Mouse (Mus musculus) liver, embryonic 14.5 days (tissue): ENCODE data around the gene Vkorc1l1. TPM values are rescaled to one million over a fixed set of nuclear protein-coding genes. Genes with fewer than 3 reads are reported as not detected.
"Not testable (repeated sequence)": the region's sequence is repeated elsewhere in the genome, so short reads cannot be mapped to it uniquely, and the experiment has no call there.

Experiments
- ATAC-seq: fragments of 200-750 bp; cut with Nextera tagmentation; 2 replicates; pipeline ENCODE4 v1.8.0; 2017; ENCODE audit warnings: moderate number of reproducible peaks, mild to moderate bottlenecking, moderate library complexity; ENCODE audit not compliant: insufficient read depth
- DNase-seq, 3 experiments: peaks; one replicate each; pipeline ENCODE4 v3.0.0-alpha.2; 2012 to 2013; ENCODE audit warnings: low read depth in 3 of 3, low spot score in 3 of 3
- H3K27ac ChIP-seq: fragments of 300-500 bp; sonication (generic); 2 replicates; pipeline ENCODE4 v1.5.1; 2014; ENCODE audit warnings: moderate library complexity, mild to moderate bottlenecking, control low read depth, inconsistent platforms
- H3K27me3 ChIP-seq: fragments of 300-500 bp; sonication (generic); 2 replicates; pipeline ENCODE4 v1.6.1; 2014; ENCODE audit warnings: mild to moderate bottlenecking, low read length, moderate library complexity; ENCODE audit not compliant: control insufficient read depth, insufficient read depth
- H3K36me3 ChIP-seq: fragments of 300-500 bp; sonication (generic); replicated peaks from 2 replicates; pipeline ENCODE4 v1.6.1; 2014; ENCODE audit warnings: low read depth; ENCODE audit not compliant: control insufficient read depth, insufficient read depth
- H3K4me1 ChIP-seq, 2 experiments: fragments of 200-500 bp in 1 of 2; fragments of 300-500 bp in 1 of 2; sonication (generic) in 1 of 2; replicated peaks; 2 replicates each; pipeline ENCODE4 v1.6.1; 2012 to 2014; ENCODE audit warnings: antibody characterized with exemption in 1 of 2, inconsistent platforms in 1 of 2, low read length in 1 of 2; ENCODE audit not compliant: control insufficient read depth in 2 of 2, insufficient read depth in 2 of 2
- H3K4me2 ChIP-seq: fragments of 300-500 bp; sonication (generic); 2 replicates; pipeline ENCODE4 v1.6.1; 2014; ENCODE audit warnings: low read depth, mild to moderate bottlenecking, control low read depth, moderate library complexity
- H3K4me3 ChIP-seq, 2 experiments: fragments of 200-500 bp in 1 of 2; fragments of 300-500 bp in 1 of 2; sonication (generic) in 1 of 2; 2 replicates each; pipeline ENCODE4 v1.5.1; 2012 to 2014; ENCODE audit warnings: low read depth in 2 of 2, low read length in 2 of 2, mild to moderate bottlenecking in 2 of 2, control low read depth in 1 of 2, inconsistent platforms in 1 of 2, moderate library complexity in 1 of 2; ENCODE audit not compliant: insufficient read depth in 1 of 2
- H3K9ac ChIP-seq: fragments of 300-500 bp; sonication (generic); replicated peaks from 2 replicates; pipeline ENCODE4 v1.6.1; 2014; ENCODE audit warnings: mild to moderate bottlenecking, control low read depth, moderate library complexity
- H3K9me3 ChIP-seq: fragments of 300-500 bp; sonication (generic); 2 replicates; pipeline ENCODE4 v1.6.1; 2016; ENCODE audit warnings: low read length, mixed read lengths; ENCODE audit not compliant: control insufficient read depth
- CTCF ChIP-seq: IDR thresholded peaks from 2 replicates; pipeline ENCODE4 v1.5.1; 2016; ENCODE audit warnings: antibody characterized with exemption, low read depth, control low read depth
- EP300 ChIP-seq: IDR thresholded peaks from 2 replicates; pipeline ENCODE4 v1.6.1; 2016; ENCODE audit warnings: antibody characterized with exemption, low read depth
- WGBS: fragments of 180-500 bp; shearing (Covaris S2); extraction: QIAGEN DNeasy Blood & Tissue Kit; methylation state at CpG from one replicate; pipeline ENCODE4 v1.1.7; 2014; ENCODE audit not compliant: insufficient replicate concordance; 5-methylcytosine and 5-hydroxymethylcytosine counted together
- polyA plus RNA-seq, 2 experiments: library from polyadenylated mRNA; depleted of rRNA in 1 of 2; stranded (reverse) in 1 of 2; unstranded in 1 of 2; fragments of >200 nt; fragmentation: Nextera tagmentation in 1 of 2; extraction: Ambion mirVana in 1 of 2; gene quantifications; 2 replicates each; pipeline versions ENCODE4 v1.2.1 to v1.2.3; 2012 to 2014

Vkorc1l1 gene
- polyA plus RNA-seq, 2 experiments, result 16.6 to 17.5 TPM

DNA sequence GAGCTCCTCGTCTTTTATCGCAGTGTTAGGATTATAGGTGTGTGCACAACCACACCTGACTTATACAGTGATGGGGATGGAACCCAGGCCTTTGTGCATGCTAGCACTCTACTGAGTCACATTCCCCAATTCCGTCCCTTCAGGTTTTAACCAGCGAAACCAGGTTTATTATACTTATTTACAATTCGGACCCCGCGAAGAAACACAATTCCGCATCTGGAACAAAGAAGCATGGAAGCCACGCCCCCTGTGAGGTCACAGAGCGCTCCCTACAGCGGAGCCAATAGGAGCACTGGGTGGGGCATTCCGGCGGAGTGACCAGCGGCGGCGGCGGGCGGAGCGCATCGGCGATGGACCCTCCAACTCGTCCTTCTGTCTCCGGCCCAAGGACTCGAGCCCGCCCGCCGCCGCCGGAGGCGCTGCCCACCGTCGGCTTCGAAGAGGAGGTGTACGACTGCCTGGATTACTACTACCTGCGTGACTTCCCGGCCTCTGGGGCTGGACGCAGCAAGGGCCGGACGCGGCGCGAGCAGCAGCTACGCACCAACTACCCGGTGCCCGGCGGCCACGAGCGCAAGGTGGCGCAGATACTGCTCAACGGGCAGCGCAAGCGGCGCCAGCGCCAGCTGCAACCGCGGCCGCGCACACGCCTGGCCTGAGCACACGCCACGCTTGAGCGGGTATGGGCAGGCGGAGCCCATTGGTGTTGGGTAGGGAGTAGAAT lies 33.4 kb upstream of the Vkorc1l1 start, which contains the start of gene Nupr1l:
Gene Nupr1l (plus strand): TSS at position 299 of the 724 bp plus-strand sequence.
- Histone ChIP-seq H3K27ac (no peak within 1 kb of the TSS), H3K27me3 (peaks cover 2% of the 10 kb centered on the region; the same call in 1 of the 2 replicates), H3K9me3 (no peaks in the 10 kb centered on the region), H3K4me3 (peak within 1 kb of the TSS; percentile 65 to 69), H3K4me1 (peaks cover 3 to 8% of the 10 kb centered on the region in 2 experiments; a peak in 3 of 4 replicates), H3K4me2 (peak within 1 kb of the TSS; percentile 81), H3K36me3 (no peaks in the 10 kb centered on the region), H3K9ac (peak within 1 kb of the TSS; percentile 65)
- no peak for TF ChIP-seq EP300
- TF ChIP-seq CTCF, result peak; percentile 26; the same call in 1 of the 2 replicates
- ATAC-seq (peak; percentile 96), DNase-seq (peak; percentile 69 to 74 (median 71))
- WGBS, result under 1% methylated on average over 62 of the region's 63 CpGs

DNA sequence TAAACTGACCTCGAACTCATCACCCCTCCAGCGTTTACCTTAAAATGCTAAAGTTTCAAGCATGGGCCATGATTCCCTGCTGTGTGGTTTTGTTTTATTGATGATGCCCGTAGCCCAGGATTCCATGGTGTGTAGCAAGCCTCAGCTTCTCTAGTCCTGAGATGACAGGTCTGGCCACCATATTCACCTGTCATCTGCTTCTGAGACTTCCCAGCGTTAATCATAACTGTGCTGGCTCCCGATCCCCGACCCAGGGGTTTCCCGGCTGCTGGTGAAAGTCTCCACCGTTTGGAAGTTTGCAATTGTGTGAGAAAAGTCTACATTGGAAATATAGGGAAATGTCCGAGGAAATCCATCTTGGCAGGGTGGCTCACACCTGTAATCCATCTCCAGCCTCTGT lies 32.6 kb upstream of the Vkorc1l1 start:
- DNase-seq (no peak), ATAC-seq (no peak)
- no peak for TF ChIP-seq CTCF
- no peak for TF ChIP-seq EP300
- Histone ChIP-seq H3K4me1 (peaks cover 3 to 8% of the 10 kb centered on the region in 2 experiments; a peak in 3 of 4 replicates), H3K4me2 (peak overlapping the region; percentile 81), H3K36me3 (no peaks in the 10 kb centered on the region), H3K27ac (no peak overlapping the region), H3K9me3 (no peaks in the 10 kb centered on the region), H3K27me3 (peaks cover 2% of the 10 kb centered on the region; the same call in 1 of the 2 replicates), H3K9ac (no peak overlapping the region; the same call in 1 of the 2 replicates), H3K4me3 (peak overlapping the region in 1 of 2 experiments; percentile 65; a peak in 2 of 4 replicates)
- WGBS, result 61% methylated on average over 9 of the region's 9 CpGs

DNA sequence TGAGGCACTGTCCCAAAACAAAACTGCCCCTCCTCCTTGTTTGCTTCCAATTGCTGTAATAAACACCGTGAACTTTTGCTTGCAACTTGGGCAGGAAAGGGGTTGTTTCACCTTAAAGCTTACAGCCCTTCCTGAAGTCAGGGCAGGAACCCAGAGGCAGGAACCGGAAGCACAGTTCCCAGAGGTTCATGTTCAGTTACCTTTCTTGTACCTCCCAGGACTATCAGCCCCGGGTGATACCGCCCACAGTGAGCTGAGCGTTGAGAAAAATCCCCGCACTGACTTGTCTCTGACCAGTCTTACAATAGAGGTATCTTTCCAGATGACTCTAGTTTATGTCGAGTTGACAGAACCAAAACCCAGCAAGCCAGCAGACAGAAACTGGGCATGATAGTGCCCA lies 32.2 kb upstream of the Vkorc1l1 start:
- Histone ChIP-seq H3K4me3 (no peak overlapping the region), H3K4me1 (peaks cover 3 to 8% of the 10 kb centered on the region in 2 experiments; a peak in 3 of 4 replicates), H3K9me3 (no peaks in the 10 kb centered on the region), H3K4me2 (no peak overlapping the region), H3K36me3 (no peaks in the 10 kb centered on the region), H3K27ac (no peak overlapping the region), H3K27me3 (peaks cover 2% of the 10 kb centered on the region; the same call in 1 of the 2 replicates), H3K9ac (no peak overlapping the region)
- TF ChIP-seq EP300, result no peak
- no peak for TF ChIP-seq CTCF
- 59% methylated on average over 7 of the region's 7 CpGs for WGBS
- ATAC-seq (no peak), DNase-seq (no peak)

DNA sequence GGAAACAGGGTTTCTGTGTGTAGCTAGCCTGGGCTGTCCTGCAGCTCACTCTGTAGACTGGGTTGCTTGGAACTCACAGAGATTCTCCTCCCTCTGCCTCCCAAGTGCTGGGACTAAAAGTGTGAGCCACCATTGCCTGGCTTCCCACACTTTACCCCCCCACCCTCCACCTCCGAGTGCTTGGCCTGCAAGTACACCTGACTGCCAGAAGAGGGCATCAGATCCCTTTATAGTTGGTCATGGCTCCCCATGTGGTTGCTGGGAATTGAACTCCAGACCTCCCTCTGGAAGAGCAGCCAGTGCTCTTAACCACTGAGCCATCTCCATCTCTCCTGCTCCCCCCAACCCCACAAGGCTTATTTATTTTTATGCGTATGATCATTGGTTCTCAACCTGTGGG lies 27.7 kb upstream of the Vkorc1l1 start:
- ATAC-seq (peak; percentile 25; the same call in 1 of the 2 replicates), DNase-seq (no peak)
- WGBS, result 32% methylated on average over 2 of the region's 2 CpGs

DNA sequence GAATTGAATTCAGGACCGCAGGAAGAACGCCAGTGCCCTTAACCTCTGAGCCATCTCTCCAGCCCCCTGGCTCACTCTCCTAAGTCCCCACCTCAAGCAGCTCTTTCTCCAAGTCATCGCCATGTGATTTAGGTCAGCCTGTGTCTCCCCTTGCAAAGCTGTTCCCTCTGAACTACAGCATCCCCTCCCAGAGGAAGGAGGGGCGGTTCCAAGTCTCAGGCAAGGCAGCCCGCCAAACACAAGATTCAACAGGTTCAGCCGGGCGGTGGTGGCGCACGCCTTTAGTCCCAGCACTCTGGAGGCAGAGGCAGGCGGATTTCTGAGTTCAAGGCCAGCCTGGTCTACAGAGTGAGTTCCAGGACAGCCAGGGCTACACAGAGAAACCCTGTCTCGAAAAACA lies 26.3 kb upstream of the Vkorc1l1 start:
- H3K27ac ChIP-seq, H3K27me3 ChIP-seq, H3K4me3 ChIP-seq, H3K36me3 ChIP-seq, H3K4me2 ChIP-seq, DNase-seq, ATAC-seq, H3K9me3 ChIP-seq, H3K4me1 ChIP-seq, H3K9ac ChIP-seq: not testable (repeated sequence)
- 70% methylated on average over 11 of the region's 11 CpGs for WGBS

More for the DNA sequence above, 27.7 kb upstream of the Vkorc1l1 start:
- no peak overlapping the region for H3K4me3 ChIP-seq
- peaks cover 3 to 7% of the 10 kb centered on the region in 2 experiments; a peak in 2 of 4 replicates for H3K4me1 ChIP-seq
- no peak overlapping the region for H3K4me2 ChIP-seq
- H3K27ac ChIP-seq, result no peak overlapping the region
- peaks cover 2% of the 10 kb centered on the region; the same call in 1 of the 2 replicates for H3K27me3 ChIP-seq
- H3K36me3 ChIP-seq, result no peaks in the 10 kb centered on the region
- no peak overlapping the region for H3K9ac ChIP-seq
- TF ChIP-seq CTCF, result peak; percentile 88
- TF ChIP-seq EP300, result no peak
- no peaks in the 10 kb centered on the region for H3K9me3 ChIP-seq
